Mouse (Mus musculus) C2C12 (cell line): ENCODE results near the gene Bora. TPM values are rescaled to one million over a fixed set of nuclear protein-coding genes. Genes with fewer than 3 reads are reported as not detected.

Experiments used
- H3K27me3 ChIP-seq: one replicate; pipeline ENCODE4 v1.6.1; 2011; ENCODE audit not compliant: control insufficient read depth, insufficient read depth, insufficient read length
- H3K36me3 ChIP-seq: one replicate; pipeline ENCODE4 v1.6.1; 2011; ENCODE audit not compliant: control insufficient read depth, insufficient read depth
- H3K4me3 ChIP-seq: one replicate; pipeline ENCODE4 v1.5.1; 2011; ENCODE audit warnings: mild to moderate bottlenecking, control low read depth; ENCODE audit not compliant: poor library complexity, insufficient read depth, severe bottlenecking
- H3K79me2 ChIP-seq: one replicate; pipeline ENCODE4 v1.6.1; 2011; ENCODE audit not compliant: control insufficient read depth, insufficient read depth
- H3K79me3 ChIP-seq: one replicate; pipeline ENCODE4 v1.6.1; 2011; ENCODE audit warnings: low read depth, control low read depth
- H3ac ChIP-seq: one replicate; pipeline ENCODE3; 2011; ENCODE audit warnings: low read depth; ENCODE audit not compliant: control insufficient read depth, insufficient read length
- CEBPB ChIP-seq: IDR thresholded peaks from one replicate; pipeline ENCODE4 v1.6.1; 2011; ENCODE audit warnings: low read depth, mild to moderate bottlenecking, control low read depth, moderate library complexity
- CTCF ChIP-seq: IDR thresholded peaks from one replicate; pipeline ENCODE4 v1.5.1; 2011; ENCODE audit not compliant: control insufficient read depth, insufficient read depth, insufficient read length
- FOSL1 ChIP-seq: IDR thresholded peaks from one replicate; pipeline ENCODE4 v1.8.0; 2011; ENCODE audit warnings: mild to moderate bottlenecking, low read length; ENCODE audit not compliant: poor library complexity, insufficient read depth, severe bottlenecking
- MAX ChIP-seq: IDR thresholded peaks from one replicate; pipeline ENCODE4 v1.6.1; 2011; ENCODE audit warnings: mild to moderate bottlenecking, control low read depth
- MYOD1 ChIP-seq: IDR thresholded peaks from one replicate; pipeline ENCODE4 v1.6.1; 2011; ENCODE audit warnings: low read depth; ENCODE audit not compliant: control insufficient read depth, insufficient read length
- MYOG ChIP-seq: IDR thresholded peaks from one replicate; pipeline ENCODE4 v1.6.1; 2011; ENCODE audit not compliant: control insufficient read depth, insufficient read length; ENCODE audit errors: extremely low read depth
- USF1 ChIP-seq: IDR thresholded peaks from one replicate; pipeline ENCODE4 v1.6.1; 2011; ENCODE audit warnings: low read depth, mild to moderate bottlenecking, control low read depth, moderate library complexity
- polyA plus RNA-seq: library from polyadenylated mRNA; unstranded; fragments of >200 nt; fragmentation: generic; extraction: Trizol; gene quantifications from one replicate; pipeline ENCODE4 v1.2.1, GENCODE M21; 2012; ENCODE audit warnings: missing spikeins

Bora gene
- polyA plus RNA-seq, 1 experiment = 10.5 TPM

GRCm38 (mm10) chr14:99041416-99041815 is 4.6 kb upstream of the Bora start:
- Histone ChIP-seq H3ac (no peak overlapping the region), H3K79me2 (peaks cover 92% of the 10 kb centered on the region), H3K27me3 (no peaks in the 10 kb centered on the region), H3K36me3 (peaks cover 35% of the 10 kb centered on the region), H3K4me3 (no peak overlapping the region), H3K79me3 (peaks cover 80% of the 10 kb centered on the region)
- TF ChIP-seq CEBPB (no peak), MAX (no peak), MYOG (no peak)

GRCm38 (mm10) chr14:99043499-99043898 is 2.5 kb upstream of the Bora start:
- Histone ChIP-seq H3K4me3 (no peak overlapping the region), H3K79me3 (peaks cover 86% of the 10 kb centered on the region), H3K27me3 (no peaks in the 10 kb centered on the region), H3ac (no peak overlapping the region), H3K36me3 (peaks cover 26% of the 10 kb centered on the region), H3K79me2 (peaks cover 97% of the 10 kb centered on the region)
- TF ChIP-seq CEBPB (no peak), FOSL1 (no peak)

- peaks cover 84% of the 10 kb centered on the region for H3K79me3 ChIP-seq
- TF ChIP-seq CTCF = no peak
- TF ChIP-seq MYOD1 = no peak
- TF ChIP-seq MAX = no peak
- no peak for TF ChIP-seq FOSL1
- TF ChIP-seq MYOG = no peak
- TF ChIP-seq USF1 = no peak
- TF ChIP-seq CEBPB = no peak
- peaks cover 97% of the 10 kb centered on the region for H3K79me2 ChIP-seq
- no peak overlapping the region for H3ac ChIP-seq
- H3K4me3 ChIP-seq = no peak overlapping the region
- H3K27me3 ChIP-seq = no peaks in the 10 kb centered on the region
- peaks cover 26% of the 10 kb centered on the region for H3K36me3 ChIP-seq
Observed at GRCm38 (mm10) chr14:99044096-99044495, 1.9 kb upstream of the Bora start.

GRCm38 (mm10) chr14:99044718-99045117 is 1.3 kb upstream of the Bora start:
- peak overlapping the region; percentile 85 for H3K4me3 ChIP-seq
- no peak for TF ChIP-seq MAX
- TF ChIP-seq CTCF = no peak
- TF ChIP-seq MYOD1 = no peak
- no peak for TF ChIP-seq CEBPB
- TF ChIP-seq FOSL1 = no peak
- no peak for TF ChIP-seq USF1

GRCm38 (mm10) chr14:99045378-99046030 is 518 bp upstream of the Bora start:
- Histone ChIP-seq H3ac (peak overlapping the region; percentile 92), H3K79me3 (peaks cover 81% of the 10 kb centered on the region), H3K4me3 (peak overlapping the region; percentile 85), H3K27me3 (no peaks in the 10 kb centered on the region), H3K36me3 (peaks cover 24% of the 10 kb centered on the region), H3K79me2 (peaks cover 97% of the 10 kb centered on the region)
- TF ChIP-seq MYOG (no peak), MYOD1 (no peak), MAX (no peak), USF1 (no peak), CEBPB (no peak), FOSL1 (no peak), CTCF (no peak)

More at GRCm38 (mm10) chr14:99044718-99045117, 1.3 kb upstream of the Bora start:
- peaks cover 97% of the 10 kb centered on the region for H3K79me2 ChIP-seq
- peaks cover 26% of the 10 kb centered on the region for H3K36me3 ChIP-seq
- no peaks in the 10 kb centered on the region for H3K27me3 ChIP-seq
- H3K79me3 ChIP-seq = peaks cover 83% of the 10 kb centered on the region
- peak overlapping the region; percentile 71 for H3ac ChIP-seq

GRCm38 (mm10) chr14:99046782-99047181 is 760 bp downstream of the Bora start:
- Histone ChIP-seq H3K4me3 (peak overlapping the region; percentile 67), H3K27me3 (no peaks in the 10 kb centered on the region)
- TF ChIP-seq CTCF (no peak), CEBPB (no peak), USF1 (no peak), MYOD1 (no peak), MYOG (no peak), MAX (no peak), FOSL1 (no peak)

More at GRCm38 (mm10) chr14:99046782-99047181, 760 bp downstream of the Bora start:
- H3K36me3 ChIP-seq = peaks cover 33% of the 10 kb centered on the region
- H3K79me3 ChIP-seq = peaks cover 70% of the 10 kb centered on the region
- H3ac ChIP-seq = peak overlapping the region; percentile 93
- H3K79me2 ChIP-seq = peaks cover 97% of the 10 kb centered on the region
